Mouse (Mus musculus): ENCODE results near the gene Spn.
A peak's percentile ranks its signal among the peaks of the same experiment; 100 is the strongest.
"Not testable (repeated sequence)": the region's sequence is repeated elsewhere in the genome, so short reads cannot be mapped to it uniquely, and the experiment has no call there.

The Spn gene

GRCm38 (mm10) chr7:127105551-127105950, 32.1 kb downstream of the Spn start:
- no peak for DNase-seq (ENCODE audit: low spot score)

DNA sequence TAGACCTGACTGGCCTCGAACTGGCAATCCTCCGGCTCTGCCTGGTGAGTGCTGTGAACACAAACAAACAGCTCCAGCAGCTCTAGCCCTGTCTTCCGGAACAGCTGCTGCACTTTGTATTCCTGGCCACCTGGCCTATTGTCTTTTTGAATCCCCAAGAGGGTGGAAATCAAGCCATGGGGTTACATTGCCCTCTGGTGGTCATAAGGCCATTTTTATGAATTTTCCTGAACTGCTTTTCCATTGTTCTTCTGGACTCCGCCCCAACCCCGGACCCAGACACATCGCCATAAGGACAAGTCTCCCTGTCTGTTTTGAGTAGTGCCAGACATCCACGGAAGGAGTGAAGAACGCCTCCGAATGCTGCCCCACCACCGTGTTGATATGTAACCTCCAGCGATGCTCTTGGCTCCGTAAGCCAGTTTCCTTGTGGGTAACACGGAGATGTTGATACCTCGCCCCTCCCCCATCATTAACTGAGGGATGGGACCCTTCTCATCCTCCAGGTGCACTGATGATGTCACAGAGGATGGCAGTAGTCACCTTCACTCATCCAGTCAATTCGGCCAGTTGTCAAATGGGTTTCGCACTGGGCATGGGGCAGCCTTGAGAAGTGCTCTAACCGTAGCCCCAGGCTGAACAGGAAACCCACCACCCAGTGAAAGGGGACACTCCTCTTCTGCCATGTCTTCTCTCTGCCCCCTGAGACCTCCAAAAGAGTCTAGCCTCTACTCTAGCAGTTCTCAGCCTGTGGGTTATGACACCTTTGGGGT, 32.9 kb downstream of the Spn start:
- DNase-seq (ENCODE audit: low spot score): peak; percentile 87

DNA sequence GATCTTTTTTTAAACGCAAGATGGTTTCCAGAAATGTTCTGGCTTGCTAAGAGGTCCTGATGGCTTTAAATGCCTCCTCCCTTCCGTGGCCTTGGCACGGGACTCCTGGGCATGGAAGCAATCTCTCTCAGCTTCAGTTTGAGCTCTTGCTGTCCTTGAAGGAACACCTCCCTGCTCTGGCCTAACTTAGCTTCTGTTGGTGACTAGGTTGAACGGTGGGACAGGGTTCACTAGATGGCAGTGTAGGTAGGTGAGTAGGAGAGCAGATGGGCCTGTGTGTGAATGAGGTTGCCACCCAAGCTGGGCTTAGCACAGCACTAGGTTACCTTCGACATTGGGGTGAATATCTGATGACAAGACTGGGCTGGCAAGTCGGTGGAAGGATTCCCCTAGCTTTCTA, 33.7 kb downstream of the Spn start:
- no peak for DNase-seq (ENCODE audit: low spot score)

DNA sequence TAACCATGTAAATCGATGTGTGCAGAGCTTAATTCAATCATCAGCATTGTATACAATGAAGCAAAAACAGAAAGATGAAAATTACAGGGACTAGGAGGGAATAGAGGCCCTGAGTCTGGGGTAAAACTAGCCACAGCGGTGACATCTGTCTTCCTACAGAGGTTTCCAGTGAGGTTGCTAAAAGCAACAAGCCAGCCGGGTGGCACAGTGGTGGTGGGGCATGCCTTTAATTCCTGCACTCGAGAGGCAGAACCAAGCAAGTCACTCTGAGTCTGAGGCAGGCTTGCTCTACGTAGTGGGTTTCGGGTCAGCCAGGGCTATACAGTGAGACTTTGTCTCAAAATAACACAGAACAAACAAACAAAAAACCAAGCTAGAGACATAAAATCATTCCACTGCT, 35.5 kb downstream of the Spn start:
- no peak for DNase-seq (ENCODE audit: low spot score)

GRCm38 (mm10) chr7:127101451-127102016, 36.1 kb downstream of the Spn start:
- DNase-seq (ENCODE audit: low spot score): no peak

- no peak for DNase-seq (ENCODE audit: low spot score)
Measured at GRCm38 (mm10) chr7:127099528-127099927, 38.1 kb downstream of the Spn start.

- no peak for DNase-seq (ENCODE audit: low spot score)
Measured at GRCm38 (mm10) chr7:127098950-127099349, 38.7 kb downstream of the Spn start.

DNA sequence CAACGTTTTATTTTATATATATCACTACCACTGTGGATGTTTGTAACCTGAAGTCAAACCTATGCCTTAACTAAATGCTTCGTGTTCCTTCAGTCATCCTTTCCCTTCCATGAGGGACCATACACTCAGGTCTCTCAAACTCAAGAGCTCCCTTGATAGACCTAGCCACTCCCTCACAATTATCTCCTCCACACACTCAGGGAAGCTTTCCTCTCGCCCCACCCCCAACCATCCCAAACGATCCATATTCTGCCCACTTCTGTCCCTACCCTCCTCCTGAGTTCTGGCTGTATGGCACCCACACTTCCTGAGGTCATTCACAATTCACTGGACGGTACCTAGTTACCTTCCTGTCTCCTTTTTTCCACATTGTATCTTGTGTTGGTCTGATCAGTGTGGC, 39.1 kb downstream of the Spn start:
- no peak for DNase-seq (ENCODE audit: low spot score)

DNA sequence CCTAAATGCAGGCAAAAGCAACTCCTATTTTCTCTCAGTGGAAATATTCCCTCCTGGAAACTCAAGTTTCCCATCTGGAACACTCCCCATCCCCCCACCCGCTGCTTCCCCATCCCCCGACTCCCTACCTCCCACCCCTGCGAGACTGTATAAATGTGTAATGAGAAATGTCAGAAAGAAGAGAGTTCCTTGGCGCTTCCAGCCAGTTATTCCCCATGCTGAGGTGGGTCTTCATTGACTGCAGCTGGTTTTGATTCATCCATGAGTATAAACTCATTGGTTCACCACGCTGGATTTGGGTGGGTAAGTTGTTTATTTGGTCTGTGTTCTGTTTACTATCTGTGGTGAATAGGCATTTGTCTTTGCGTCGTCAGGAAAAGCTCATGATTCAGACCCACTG, 41.2 kb downstream of the Spn start:
- no peak for DNase-seq (ENCODE audit: low spot score)

DNA sequence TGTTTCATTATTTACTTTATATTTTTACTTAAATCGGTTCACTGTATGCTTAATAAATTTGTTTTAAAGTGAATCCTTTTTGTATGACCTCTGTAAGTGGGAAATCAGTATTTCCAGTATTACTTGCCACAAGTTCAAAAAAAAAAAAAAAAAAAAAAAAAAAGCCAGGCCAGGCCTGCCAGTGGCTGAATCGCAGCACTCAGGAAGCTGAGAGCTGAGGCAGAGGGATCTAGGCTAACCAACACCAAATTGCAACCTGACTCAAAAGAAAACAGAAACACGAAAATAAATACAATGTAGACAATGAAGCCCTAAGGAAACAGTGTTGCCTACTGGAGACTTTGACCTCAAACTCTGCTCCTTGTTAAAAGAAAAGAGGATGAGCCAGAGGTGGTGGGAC, 43.7 kb downstream of the Spn start:
- DNase-seq (ENCODE audit: low spot score): no peak

GRCm38 (mm10) chr7:127091114-127091896, 46.3 kb downstream of the Spn start, which contains the start of gene AI467606:
Gene AI467606 (plus strand): TSS chr7:127091359.
- peak; percentile 89 for DNase-seq (ENCODE audit: low spot score)

- no peak for DNase-seq (ENCODE audit: low spot score)
Measured at GRCm38 (mm10) chr7:127090154-127091113, 47.2 kb downstream of the Spn start.

DNA sequence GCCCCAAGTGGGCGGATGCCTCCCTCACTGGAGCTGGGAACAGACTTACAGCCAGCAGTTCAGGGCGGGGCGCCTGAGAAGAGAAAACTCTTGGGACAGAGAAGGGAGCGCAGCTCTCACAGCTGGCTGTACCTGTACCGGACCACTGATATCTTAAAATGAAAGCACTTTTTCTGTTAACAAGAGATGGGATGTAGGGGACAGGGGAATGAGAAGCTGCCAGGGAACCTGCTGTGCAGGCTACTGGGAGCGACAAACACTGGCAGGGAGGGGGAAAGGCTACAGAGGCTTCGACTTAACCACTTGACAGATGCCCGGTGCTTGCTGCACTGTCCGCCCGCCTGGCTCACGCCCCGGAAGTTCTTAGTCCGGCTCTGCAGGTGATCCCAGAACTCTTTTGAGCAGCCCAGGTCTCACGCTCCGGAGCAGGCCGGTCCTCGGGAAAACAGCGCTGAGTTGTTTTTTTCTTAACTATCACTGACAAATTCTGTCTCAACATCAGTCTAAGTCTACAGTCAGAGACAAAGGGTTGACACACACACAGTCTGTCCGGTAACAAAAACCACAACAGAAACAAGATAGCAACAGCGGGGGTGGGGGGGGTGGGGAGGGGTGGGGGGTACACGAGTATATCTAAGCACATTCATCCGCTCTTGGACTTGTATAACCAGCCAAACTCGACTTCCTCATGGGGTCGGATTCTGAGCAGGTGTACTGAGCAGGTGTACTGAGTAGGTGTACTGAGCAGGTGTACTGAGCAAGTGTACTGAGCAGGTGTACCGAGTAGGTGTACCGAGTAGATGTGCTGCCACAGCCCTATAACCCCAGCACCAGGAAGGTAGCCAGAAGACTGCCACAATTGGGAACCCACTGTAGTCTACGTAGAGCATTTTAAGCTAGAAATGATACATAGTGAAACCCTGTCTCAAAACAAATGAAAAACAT, 48.5 kb downstream of the Spn start:
- no peak for DNase-seq (ENCODE audit: low spot score)

DNA sequence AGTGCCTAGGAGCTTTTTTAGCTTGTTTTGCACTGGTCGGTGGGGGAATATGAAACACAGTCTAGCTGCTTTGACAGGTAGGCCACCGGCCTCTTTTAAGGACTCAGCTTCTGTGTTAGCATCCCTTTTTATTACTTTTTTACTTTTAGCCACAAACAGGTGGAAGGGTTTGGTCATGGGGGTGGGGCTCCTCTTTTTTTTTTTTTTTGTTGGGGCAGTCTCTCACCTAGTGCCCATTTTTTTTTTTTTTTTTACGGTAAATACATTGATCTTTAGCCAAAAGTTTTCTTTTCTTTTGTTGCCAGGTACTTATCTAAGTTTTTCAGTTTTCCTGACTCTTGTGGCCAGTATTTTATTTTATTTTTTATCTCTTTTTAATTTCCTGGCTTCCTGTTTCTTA, 49.5 kb downstream of the Spn start:
- no peak for DNase-seq (ENCODE audit: low spot score)

- DNase-seq (ENCODE audit: low spot score): not testable (repeated sequence)
Measured at GRCm38 (mm10) chr7:127087278-127088010, 50.2 kb downstream of the Spn start, which contains the start of gene Zg16. Gene Zg16 (minus strand): TSS chr7:127087328.

- not testable (repeated sequence) for DNase-seq (ENCODE audit: low spot score)
Measured at GRCm38 (mm10) chr7:127085751-127086150, 51.9 kb downstream of the Spn start.

DNA sequence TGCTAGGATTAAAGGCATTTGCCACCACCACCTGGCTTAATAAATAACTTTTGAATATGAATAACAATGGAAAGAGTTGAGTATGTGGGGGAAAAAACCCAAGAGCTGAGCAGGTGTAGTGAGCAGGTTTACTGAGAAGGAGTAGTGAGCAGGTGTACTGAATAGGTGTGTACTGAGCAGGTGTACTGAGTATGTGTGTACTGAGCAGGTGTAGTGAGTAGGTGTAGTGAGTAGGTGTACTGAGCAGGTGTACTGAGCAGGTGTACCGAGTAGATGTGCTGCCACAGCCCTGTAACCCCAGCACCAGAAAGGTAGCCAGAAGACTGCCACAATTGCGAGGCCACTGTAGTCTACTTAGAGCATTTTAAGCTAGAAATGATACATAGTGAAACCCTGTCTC, 52.8 kb downstream of the Spn start:
- peak; percentile 53 for DNase-seq (ENCODE audit: low spot score)

- DNase-seq (ENCODE audit: low spot score): no peak
Measured at GRCm38 (mm10) chr7:127083689-127084088, 53.9 kb downstream of the Spn start.

GRCm38 (mm10) chr7:127082995-127083394, 54.6 kb downstream of the Spn start:
- no peak for DNase-seq (ENCODE audit: low spot score)

DNA sequence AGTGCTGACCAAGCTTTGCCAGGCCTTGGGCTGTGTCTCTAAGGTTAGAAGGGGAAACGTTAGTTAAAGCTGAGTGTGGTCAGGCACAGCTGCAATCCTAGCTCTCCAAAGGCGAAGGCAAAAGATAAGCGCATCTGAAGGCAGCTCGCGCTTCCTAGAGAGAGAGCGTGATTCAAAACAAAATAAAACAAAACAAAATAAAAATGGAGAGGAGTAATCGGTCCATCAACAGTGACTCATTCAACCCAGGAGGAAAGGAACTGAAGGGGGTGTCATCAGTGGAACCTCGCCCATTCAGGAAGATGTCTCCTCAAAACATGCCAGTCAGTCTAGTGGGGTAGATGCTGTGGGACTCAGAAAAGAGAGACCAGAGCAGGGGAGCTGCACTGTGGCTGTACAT, 55.4 kb downstream of the Spn start:
- DNase-seq (ENCODE audit: low spot score): no peak
